Mouse (Mus musculus) olfactory bulb, adult 2 months (tissue): ENCODE data around the gene B230104I21Rik.

Experiments
- CTCF ChIP-seq: fragments of 200-500 bp; IDR thresholded peaks from 2 replicates; pipeline ENCODE4 v1.5.1; 2012; ENCODE audit warnings: low read depth, mild to moderate bottlenecking, low read length, moderate library complexity; ENCODE audit not compliant: insufficient read depth
- POLR2A ChIP-seq: fragments of 200-500 bp; IDR thresholded peaks from 2 replicates; pipeline ENCODE4 v1.6.1; 2012; ENCODE audit warnings: mild to moderate bottlenecking, low read depth, low read length, moderate library complexity; ENCODE audit not compliant: insufficient read depth

DNA sequence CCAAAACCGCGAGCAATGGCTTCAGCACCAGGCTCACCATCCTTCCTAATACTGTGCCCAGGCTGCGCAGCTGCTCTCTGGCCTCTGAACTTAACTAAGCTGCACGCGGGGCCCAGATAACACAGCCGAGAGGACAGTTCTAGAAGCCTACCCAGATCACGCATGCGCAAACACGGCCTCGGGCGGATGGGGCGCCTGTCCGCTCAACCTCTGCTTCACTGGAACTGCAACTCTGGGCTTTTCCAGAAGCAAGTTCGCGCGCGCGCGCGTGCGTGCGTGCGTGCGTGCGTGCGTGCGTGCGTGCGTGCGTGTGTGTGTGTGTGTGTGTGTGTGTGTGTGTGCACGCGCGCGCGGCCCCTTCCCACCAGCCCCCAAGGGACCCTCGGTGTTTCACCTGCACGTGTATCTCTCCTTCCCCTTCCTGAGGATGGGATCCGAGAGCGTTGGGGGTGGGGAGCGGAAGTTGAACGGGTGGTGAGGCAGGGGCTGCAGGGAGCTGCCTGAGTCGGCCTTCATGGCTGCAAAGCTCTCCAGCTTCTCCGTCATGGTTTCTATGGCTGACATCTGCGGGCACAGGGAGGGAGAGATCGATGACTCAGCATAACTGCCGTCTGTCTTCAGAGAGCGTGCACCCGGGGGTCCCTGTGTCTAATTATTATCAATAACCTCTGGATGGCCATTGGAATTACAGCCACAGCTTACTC is 1.1 kb upstream of the B230104I21Rik start:
- no peak for TF ChIP-seq POLR2A
- no peak for TF ChIP-seq CTCF
